Mouse (Mus musculus): ENCODE measurements around the gene Sgk2.

DNA sequence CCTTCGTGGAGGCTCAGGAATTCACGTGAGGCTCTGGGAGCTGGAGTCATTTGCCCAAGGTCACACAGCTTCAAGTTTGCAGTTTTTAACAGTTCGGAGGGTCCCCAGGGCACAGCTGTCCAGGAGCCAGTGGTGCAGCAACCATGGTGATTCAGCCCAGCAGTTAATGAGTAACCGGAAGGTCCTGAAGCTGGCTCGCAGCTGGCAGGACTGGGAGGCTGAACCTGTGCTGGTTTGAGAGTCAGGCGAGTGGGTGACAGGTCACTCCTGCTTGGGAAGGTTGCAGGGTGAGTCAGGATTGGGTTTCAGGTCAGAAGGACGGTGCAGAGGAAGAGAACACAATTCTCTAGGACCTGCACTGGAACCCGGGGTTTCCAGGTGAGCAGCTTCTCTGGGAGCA is at the start of gene Sgk2:
- no peak for TF ChIP-seq CTCF (IDR thresholded peaks at IDR 0.05; ENCODE audit: low read depth)
- no peak for TF ChIP-seq EP300 (IDR thresholded peaks at IDR 0.05; ENCODE audit: low read depth)
